Mouse (Mus musculus) bone marrow macrophage, adult 2 months (primary cell): ENCODE results near the gene Tmem26.

Experiments used
- CTCF ChIP-seq: IDR thresholded peaks from 2 replicates; pipeline ENCODE4 v1.5.1; 2012; ENCODE audit warnings: low read depth, mild to moderate bottlenecking, low read length, moderate library complexity
- POLR2A ChIP-seq: IDR thresholded peaks from 2 replicates; pipeline ENCODE4 v1.6.1; 2012; ENCODE audit warnings: mild to moderate bottlenecking, low read depth, low read length, borderline replicate concordance

DNA sequence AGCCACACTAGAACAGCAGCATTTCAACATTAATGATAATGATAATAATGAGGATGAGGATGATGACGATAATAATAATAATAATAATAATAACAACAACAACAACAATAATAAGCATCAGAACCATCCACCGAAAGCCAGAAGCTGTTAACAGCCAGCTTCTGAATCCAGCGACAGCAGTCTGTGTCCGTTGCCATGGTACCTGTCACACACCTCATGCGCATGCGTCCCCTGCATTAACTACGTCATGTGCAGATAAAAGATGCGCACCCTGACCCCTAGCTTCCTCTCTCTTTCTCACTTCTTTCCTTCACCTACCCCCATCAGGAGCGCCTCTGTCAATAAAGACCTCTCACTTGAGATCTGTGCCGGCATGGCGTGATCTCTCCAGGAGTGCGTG is 89.3 kb downstream of the Tmem26 start:
- TF ChIP-seq CTCF (no peak), POLR2A (no peak)
